ENCODE assay signal across 12 mouse cellular contexts in genomic region chr13:69525867-69526266, GRCm38 (mm10). TPM values are rescaled to one million over a fixed set of nuclear protein-coding genes. Genes with fewer than 3 reads are reported as not detected.
A peak's percentile ranks its signal among the peaks of the same experiment; 100 is the strongest.
DNase-seq lines count a peak whose midpoint lies in the region; ATAC-seq lines count a peak whose summit lies in the region.
"Had no signal": no experiment of that assay in that cellular context is flagged by ENCODE, and none has a peak within 500 bp of the region (broad histone marks: within the 10 kb centered on the region; RNA-seq: fewer than 3 reads in every experiment).

No protein-coding gene starts in this region.

- 0 out of 2 replicates have a peak, but pooled peaks have one; percentile 10 for ATAC-seq in embryonic facial prominence, embryonic 14.5 days (ENCODE audit: low read depth)
- ATAC-seq in kidney, embryonic 14.5 days (ENCODE audit: low FRiP score, low TSS enrichment), result 0 out of 2 replicates have a peak, but pooled peaks have one; percentile 20
- ATAC-seq in liver, embryonic 13.5 days (ENCODE audit: low read depth), result peak; percentile 58
- ATAC-seq: forebrain, embryonic 16.5 days; Patski had no signal

- peaks cover 21% of the 10 kb centered on the region; the same call in 1 of the 2 replicates for H3K36me3 ChIP-seq in embryonic facial prominence, embryonic 14.5 days (ENCODE audit: control insufficient read depth, insufficient read depth, low read length)
- peaks cover 9% of the 10 kb centered on the region; the same call in 1 of the 2 replicates for H3K36me3 ChIP-seq in kidney, embryonic 14.5 days (ENCODE audit: control insufficient read depth, insufficient read depth, low read length)
- peaks cover 19% of the 10 kb centered on the region for H3K36me3 ChIP-seq in liver, embryonic 13.5 days

- H3K9me3 ChIP-seq in embryonic facial prominence, embryonic 14.5 days (ENCODE audit: control insufficient read depth, low read length), result no peaks in the 10 kb centered on the region
- no peaks in the 10 kb centered on the region for H3K9me3 ChIP-seq in kidney, embryonic 14.5 days (ENCODE audit: control insufficient read depth, low read length)
- no peaks in the 10 kb centered on the region for H3K9me3 ChIP-seq in liver, embryonic 13.5 days (replicated peaks)

- H3K4me3 ChIP-seq in embryonic facial prominence, embryonic 14.5 days (ENCODE audit: low read depth, low read length), result no peak overlapping the region
- H3K4me3 ChIP-seq in kidney, embryonic 14.5 days (ENCODE audit: low read length), result no peak overlapping the region
- H3K4me3 ChIP-seq in liver, embryonic 13.5 days (replicated peaks), result no peak overlapping the region

- DNase-seq in kidney, adult 11 months, result peak; percentile 89
- no peak for DNase-seq in kidney, postnatal 4 days
- no peak for DNase-seq in embryonic facial prominence, embryonic 14.5 days (ENCODE audit: low spot score)
- DNase-seq in liver, embryonic 13.5 days, result no peak
- DNase-seq in right cerebral cortex, postnatal 14 days, result no peak
- DNase-seq in urinary bladder, adult 18-20 months (ENCODE audit: low spot score in 2 of 2), result no peak
- no peak for DNase-seq in adipocyte (ENCODE audit: low spot score)
- DNase-seq: adrenal gland, adult 8-10 months; layer of hippocampus, postnatal 36 days had no signal

- H3K27me3 ChIP-seq in embryonic facial prominence, embryonic 14.5 days (replicated peaks; ENCODE audit: control insufficient read depth, insufficient read depth, low read length), result no peaks in the 10 kb centered on the region
- H3K27me3 ChIP-seq in kidney, embryonic 14.5 days (ENCODE audit: control insufficient read depth, insufficient read depth, low read length), result no peaks in the 10 kb centered on the region
- H3K27me3 ChIP-seq in liver, embryonic 13.5 days, result no peaks in the 10 kb centered on the region
- H3K27me3 ChIP-seq: Patski had no signal

- whole genome bisulfite sequencing in embryonic facial prominence, embryonic 14.5 days, result 71% methylated on average over 4 of the region's 4 CpGs
- WGBS in kidney, embryonic 14.5 days, result 63% methylated on average over 4 of the region's 4 CpGs
- 75% methylated on average over 4 of the region's 4 CpGs for WGBS in liver, embryonic 13.5 days (ENCODE audit: insufficient replicate concordance)

- H3K9ac ChIP-seq in embryonic facial prominence, embryonic 14.5 days (ENCODE audit: low read depth, low read length), result no peak overlapping the region
- H3K9ac ChIP-seq in kidney, embryonic 14.5 days (ENCODE audit: low read depth, low read length), result no peak overlapping the region
- H3K9ac ChIP-seq in liver, embryonic 13.5 days, result 0 out of 2 replicates have a peak overlapping the region, but pooled peaks have one; percentile 5

- no peak overlapping the region for H3K27ac ChIP-seq in embryonic facial prominence, embryonic 14.5 days (replicated peaks; ENCODE audit: low read depth, low read length)
- H3K27ac ChIP-seq in kidney, embryonic 14.5 days (ENCODE audit: low read depth, low read length), result no peak overlapping the region
- H3K27ac ChIP-seq in liver, embryonic 13.5 days, result peak overlapping the region; percentile 54

- H3K4me1 ChIP-seq in embryonic facial prominence, embryonic 14.5 days (ENCODE audit: control insufficient read depth, insufficient read depth, low read length), result peaks cover 13% of the 10 kb centered on the region; the same call in 1 of the 2 replicates
- peaks cover 44% of the 10 kb centered on the region for H3K4me1 ChIP-seq in kidney, embryonic 14.5 days (ENCODE audit: control insufficient read depth, insufficient read depth, low read length)
- H3K4me1 ChIP-seq in liver, embryonic 13.5 days (replicated peaks), result peaks cover 96% of the 10 kb centered on the region

- H3K4me2 ChIP-seq in embryonic facial prominence, embryonic 14.5 days (ENCODE audit: low read depth, low read length), result no peak overlapping the region
- H3K4me2 ChIP-seq in kidney, embryonic 14.5 days (replicated peaks; ENCODE audit: low read depth, low read length), result no peak overlapping the region
- peak overlapping the region; percentile 47 for H3K4me2 ChIP-seq in liver, embryonic 13.5 days

RNA-seq across cellular contexts. Expression of gene Nsun2, which starts 7.7 kb away (rescaled TPM):
- polyA plus RNA-seq in embryonic facial prominence, embryonic 14.5 days (2014; fragmentation: Nextera tagmentation; extraction: Ambion mirVana), result 112 and 128 TPM in 2 replicates
- 88.5 and 142 TPM in 2 replicates for polyA plus RNA-seq in kidney, embryonic 14.5 days (2014; fragmentation: Nextera tagmentation; extraction: Ambion mirVana)
- polyA plus RNA-seq in liver, embryonic 13.5 days (2015; fragmentation: Nextera tagmentation; extraction: Ambion mirVana), result 136 and 159 TPM in 2 replicates

RNA-seq across cellular contexts. Expression of gene Tent4a, which starts 8.6 kb away (rescaled TPM):
- 7.7 and 7.8 TPM in 2 replicates for polyA plus RNA-seq in embryonic facial prominence, embryonic 14.5 days (2014; fragmentation: Nextera tagmentation; extraction: Ambion mirVana)
- 8.3 and 8.6 TPM in 2 replicates for polyA plus RNA-seq in kidney, embryonic 14.5 days (2014; fragmentation: Nextera tagmentation; extraction: Ambion mirVana)
- 1.9 and 2.1 TPM in 2 replicates for polyA plus RNA-seq in liver, embryonic 13.5 days (2015; fragmentation: Nextera tagmentation; extraction: Ambion mirVana)
